Mouse (Mus musculus): ENCODE results near the gene Cyp4f37.

Cyp4f37 gene

GRCm38 (mm10) chr17:32685048-32685750 is 64.1 kb downstream of the Cyp4f37 start, which contains the start of gene Cyp4f15:
Gene Cyp4f15 (plus strand): TSS chr17:32685627.
- peak; percentile 65 for DNase-seq (ENCODE audit: low spot score)
